Mouse (Mus musculus) brain, embryonic 14.5 days (tissue): Measurements from ENCODE around the gene Cldnd2.

Experiments used
- CTCF ChIP-seq: fragments of 200-500 bp; IDR thresholded peaks from 2 replicates; pipeline ENCODE4 v1.5.1; 2012; ENCODE audit warnings: inconsistent platforms, mild to moderate bottlenecking, moderate library complexity, borderline replicate concordance; ENCODE audit not compliant: insufficient read depth, insufficient read length; ENCODE audit errors: extremely low read depth
- POLR2A ChIP-seq: fragments of 200-500 bp; IDR thresholded peaks from 2 replicates; pipeline ENCODE4 v1.6.1; 2012; ENCODE audit warnings: mild to moderate bottlenecking, inconsistent platforms, borderline replicate concordance; ENCODE audit not compliant: poor library complexity, insufficient read depth, insufficient read length, severe bottlenecking; ENCODE audit errors: extremely low read depth

DNA sequence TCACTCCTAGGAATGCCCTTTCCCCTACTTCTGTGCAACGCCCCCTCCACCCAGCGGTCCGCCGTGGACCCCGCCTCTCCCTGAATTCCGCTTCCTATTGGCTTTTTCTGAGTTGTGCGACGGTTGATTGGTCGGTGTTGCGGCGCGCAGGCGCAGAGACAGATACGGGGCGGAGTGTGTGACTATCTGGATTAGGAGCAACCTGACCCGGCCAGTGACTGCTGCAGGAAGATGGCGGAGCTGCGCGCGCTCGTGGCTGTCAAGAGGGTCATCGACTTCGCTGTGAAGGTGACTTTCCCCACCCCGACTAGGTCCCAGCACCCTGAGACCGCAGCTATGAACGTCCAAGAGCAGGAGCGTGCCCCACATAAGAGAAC is 3.3 kb downstream of the Cldnd2 start, which contains the start of the genes Etfb and Gm45233:
- TF ChIP-seq CTCF (no peak), POLR2A (peak; percentile 28; the same call in 1 of the 2 replicates)
